Mouse (Mus musculus) limb, embryonic 12.5 days (tissue): ENCODE data around the gene Rom1. TPM values are rescaled to one million over a fixed set of nuclear protein-coding genes. Genes with fewer than 3 reads are reported as not detected.
A peak's percentile ranks its signal among the peaks of the same experiment; 100 is the strongest.
"Not testable (repeated sequence)": the region's sequence is repeated elsewhere in the genome, so short reads cannot be mapped to it uniquely, and the experiment has no call there.

Source experiments
- ATAC-seq: fragments of 200-750 bp; cut with Nextera tagmentation; 2 replicates; pipeline ENCODE4 v1.8.0; 2017; ENCODE audit warnings: low read depth, moderate TSS enrichment; ENCODE audit not compliant: insufficient number of reproducible peaks, insufficient read depth, low FRiP score, low TSS enrichment
- H3K27ac ChIP-seq: fragments of 300-500 bp; sonication (generic); 2 replicates; pipeline ENCODE4 v1.5.1; 2016; ENCODE audit warnings: mild to moderate bottlenecking, moderate library complexity
- H3K27me3 ChIP-seq: fragments of 300-500 bp; sonication (generic); 2 replicates; pipeline ENCODE4 v1.6.1; 2016; ENCODE audit warnings: mild to moderate bottlenecking, moderate library complexity
- H3K36me3 ChIP-seq: fragments of 300-500 bp; sonication (generic); 2 replicates; pipeline ENCODE4 v1.6.1; 2016; ENCODE audit warnings: mild to moderate bottlenecking, moderate library complexity
- H3K4me1 ChIP-seq: fragments of 300-500 bp; sonication (generic); replicated peaks from 2 replicates; pipeline ENCODE4 v1.6.1; 2016
- H3K4me2 ChIP-seq: fragments of 300-500 bp; sonication (generic); 2 replicates; pipeline ENCODE4 v1.6.1; 2016; ENCODE audit warnings: mild to moderate bottlenecking, moderate library complexity
- H3K4me3 ChIP-seq: fragments of 300-500 bp; sonication (generic); replicated peaks from 2 replicates; pipeline ENCODE4 v1.5.1; 2016; ENCODE audit warnings: mild to moderate bottlenecking
- H3K9ac ChIP-seq: fragments of 300-500 bp; sonication (generic); replicated peaks from 2 replicates; pipeline ENCODE4 v1.6.1; 2016; ENCODE audit warnings: mild to moderate bottlenecking, moderate library complexity
- H3K9me3 ChIP-seq: fragments of 300-500 bp; sonication (generic); 2 replicates; pipeline ENCODE4 v1.6.1; 2016; ENCODE audit warnings: mild to moderate bottlenecking, moderate library complexity
- WGBS: fragments of 180-500 bp; shearing (Covaris S2); methylation state at CpG from one replicate; pipeline ENCODE4 v1.1.7; 2016; 5-methylcytosine and 5-hydroxymethylcytosine counted together
- polyA plus RNA-seq: library from polyadenylated mRNA; unstranded; fragments of >200 nt; fragmentation: Nextera tagmentation; extraction: Ambion mirVana; gene quantifications from 2 replicates; pipeline ENCODE4 v1.2.1, GENCODE M21; 2016

Rom1 gene
- polyA plus RNA-seq, 1 experiment from 2014 or later: 2.6 TPM

- not testable (repeated sequence) for H3K4me3 ChIP-seq, H3K27ac ChIP-seq, H3K9me3 ChIP-seq, ATAC-seq, H3K27me3 ChIP-seq
- WGBS: 85% methylated on average over 5 of the region's 5 CpGs
- Histone ChIP-seq H3K36me3 (peaks cover 37% of the 10 kb centered on the region), H3K9ac (0 out of 2 replicates have a peak overlapping the region, but pooled peaks have one; percentile 63), H3K4me2 (peak overlapping the region; percentile 15; the same call in 1 of the 2 replicates), H3K4me1 (peaks cover 32% of the 10 kb centered on the region)
Observed at GRCm38 (mm10) chr19:8896231-8896630, 32.9 kb downstream of the Rom1 start.

- Histone ChIP-seq H3K27ac (no peak overlapping the region), H3K4me3 (no peak overlapping the region), H3K27me3 (no peaks in the 10 kb centered on the region), H3K4me2 (no peak overlapping the region), H3K36me3 (peaks cover 40% of the 10 kb centered on the region), H3K4me1 (peaks cover 32% of the 10 kb centered on the region), H3K9ac (no peak overlapping the region), H3K9me3 (no peaks in the 10 kb centered on the region)
- ATAC-seq: no peak
- WGBS: 87% methylated on average over 9 of the region's 9 CpGs
Observed at GRCm38 (mm10) chr19:8895397-8895960, 33.7 kb downstream of the Rom1 start.

- H3K4me3 ChIP-seq: peak within 1 kb of the TSS; percentile 86
- H3K27ac ChIP-seq: peak within 1 kb of the TSS; percentile 87
- ATAC-seq: peak; percentile 21; the same call in 1 of the 2 replicates
- H3K27me3 ChIP-seq: no peaks in the 10 kb centered on the region
- no peaks in the 10 kb centered on the region for H3K9me3 ChIP-seq
- peak within 1 kb of the TSS; percentile 70 for H3K4me2 ChIP-seq
- WGBS: 3% methylated on average over 54 of the region's 54 CpGs
- H3K36me3 ChIP-seq: peaks cover 44% of the 10 kb centered on the region
- H3K4me1 ChIP-seq: peaks cover 23% of the 10 kb centered on the region
- peak within 1 kb of the TSS; percentile 93 for H3K9ac ChIP-seq
Observed at GRCm38 (mm10) chr19:8892829-8893766, 36.1 kb downstream of the Rom1 start, which contains the start of gene Ints5. Gene Ints5 (plus strand): TSS chr19:8893005.

GRCm38 (mm10) chr19:8888511-8889385 is 40.4 kb downstream of the Rom1 start, which contains the start of the genes 1810009A15Rik and Gm49416:
Gene 1810009A15Rik (plus strand): TSS chr19:8888853.
Gene Gm49416 (plus strand): TSS chr19:8888926.
- peak; percentile 94 for ATAC-seq
- WGBS: under 1% methylated on average over 58 of the region's 58 CpGs

GRCm38 (mm10) chr19:8887585-8888463 is 41.3 kb downstream of the Rom1 start:
- Histone ChIP-seq H3K36me3 (peaks cover 15% of the 10 kb centered on the region), H3K9me3 (no peaks in the 10 kb centered on the region), H3K4me3 (peak overlapping the region; percentile 71), H3K4me1 (peaks cover 8% of the 10 kb centered on the region), H3K9ac (peak overlapping the region; percentile 89), H3K27ac (peak overlapping the region; percentile 93), H3K4me2 (peak overlapping the region; percentile 77), H3K27me3 (no peaks in the 10 kb centered on the region)
- WGBS: 15% methylated on average over 19 of the region's 19 CpGs
- ATAC-seq: no peak

More at GRCm38 (mm10) chr19:8888511-8889385, 40.4 kb downstream of the Rom1 start, which contains the start of the genes 1810009A15Rik and Gm49416:
- Histone ChIP-seq H3K9me3 (no peaks in the 10 kb centered on the region), H3K4me3 (peak within 1 kb of the TSS; percentile 71), H3K27me3 (no peaks in the 10 kb centered on the region), H3K27ac (peak within 1 kb of the TSS; percentile 93), H3K36me3 (peaks cover 15% of the 10 kb centered on the region), H3K4me1 (peaks cover 10% of the 10 kb centered on the region), H3K4me2 (peak within 1 kb of the TSS; percentile 77), H3K9ac (peak within 1 kb of the TSS; percentile 89)

GRCm38 (mm10) chr19:8886916-8887584 is 42.1 kb downstream of the Rom1 start:
- no peak for ATAC-seq
- H3K4me2 ChIP-seq: peak overlapping the region; percentile 77
- peaks cover 8% of the 10 kb centered on the region for H3K4me1 ChIP-seq
- H3K27ac ChIP-seq: peak overlapping the region; percentile 93
- peak overlapping the region; percentile 71; the same call in 1 of the 2 replicates for H3K4me3 ChIP-seq
- WGBS: 51% methylated on average over 1 of the region's 1 CpGs
- H3K27me3 ChIP-seq: no peaks in the 10 kb centered on the region
- H3K9ac ChIP-seq: no peak overlapping the region
- no peaks in the 10 kb centered on the region for H3K9me3 ChIP-seq
- H3K36me3 ChIP-seq: peaks cover 15% of the 10 kb centered on the region

- no peak within 1 kb of the TSS for H3K4me2 ChIP-seq
- no peaks in the 10 kb centered on the region for H3K9me3 ChIP-seq
- H3K9ac ChIP-seq: no peak within 1 kb of the TSS
- no peak within 1 kb of the TSS for H3K27ac ChIP-seq
- no peak for ATAC-seq
- H3K36me3 ChIP-seq: peaks cover 6% of the 10 kb centered on the region; the same call in 1 of the 2 replicates
- H3K27me3 ChIP-seq: no peaks in the 10 kb centered on the region
- WGBS: 81% methylated on average over 3 of the region's 3 CpGs
- peaks cover 16% of the 10 kb centered on the region for H3K4me1 ChIP-seq
- H3K4me3 ChIP-seq: no peak within 1 kb of the TSS
Observed at GRCm38 (mm10) chr19:8883616-8884015, 45.5 kb downstream of the Rom1 start, which contains the start of the genes Lbhd1 and Gm49403. Gene Lbhd1 (plus strand): TSS chr19:8883732. Gene Gm49403 (plus strand): TSS chr19:8883930.

GRCm38 (mm10) chr19:8881034-8881392 is 48.1 kb downstream of the Rom1 start:
- Histone ChIP-seq H3K9me3 (no peaks in the 10 kb centered on the region), H3K36me3 (peaks cover 27% of the 10 kb centered on the region), H3K4me3 (peak overlapping the region; percentile 83), H3K4me1 (peaks cover 8% of the 10 kb centered on the region), H3K27me3 (no peaks in the 10 kb centered on the region), H3K9ac (peak overlapping the region; percentile 90), H3K27ac (no peak overlapping the region; the same call in 1 of the 2 replicates), H3K4me2 (peak overlapping the region; percentile 87)
- WGBS: 22% methylated on average over 3 of the region's 3 CpGs
- no peak; the same call in 1 of the 2 replicates for ATAC-seq

- under 1% methylated on average over 42 of the region's 42 CpGs for WGBS
- Histone ChIP-seq H3K27ac (peak within 1 kb of the TSS; percentile 82), H3K27me3 (no peaks in the 10 kb centered on the region), H3K4me1 (peaks cover 8% of the 10 kb centered on the region), H3K4me3 (peak within 1 kb of the TSS; percentile 83), H3K9ac (peak within 1 kb of the TSS; percentile 90), H3K9me3 (no peaks in the 10 kb centered on the region), H3K36me3 (peaks cover 32% of the 10 kb centered on the region), H3K4me2 (peak within 1 kb of the TSS; percentile 87)
- peak; percentile 95 for ATAC-seq
Observed at GRCm38 (mm10) chr19:8880311-8881033, 48.7 kb downstream of the Rom1 start, which contains the start of gene Uqcc3. Gene Uqcc3 (minus strand): TSS chr19:8880923.
